Mouse (Mus musculus) mouse embryonic stem cell (cell line): Measurements from ENCODE around the gene Etnppl.

Experiments used
- in situ Hi-C, 2 experiments: fragments of 300-500 bp; cut with MboI; formaldehyde crosslinking; loops; 1 replicate in 1 of 2; 3 replicates in 1 of 2; pipeline ENCODE4 v1.14.3; 2019 to 2020; ENCODE audit warnings: low sequenced_read_pairs in 2 of 2, low pct_unique_long_range_greater_than_20kb in 1 of 2, mixed read lengths in 1 of 2; ENCODE audit not compliant: unreplicated experiment in 1 of 2

Gene Etnppl

DNA sequence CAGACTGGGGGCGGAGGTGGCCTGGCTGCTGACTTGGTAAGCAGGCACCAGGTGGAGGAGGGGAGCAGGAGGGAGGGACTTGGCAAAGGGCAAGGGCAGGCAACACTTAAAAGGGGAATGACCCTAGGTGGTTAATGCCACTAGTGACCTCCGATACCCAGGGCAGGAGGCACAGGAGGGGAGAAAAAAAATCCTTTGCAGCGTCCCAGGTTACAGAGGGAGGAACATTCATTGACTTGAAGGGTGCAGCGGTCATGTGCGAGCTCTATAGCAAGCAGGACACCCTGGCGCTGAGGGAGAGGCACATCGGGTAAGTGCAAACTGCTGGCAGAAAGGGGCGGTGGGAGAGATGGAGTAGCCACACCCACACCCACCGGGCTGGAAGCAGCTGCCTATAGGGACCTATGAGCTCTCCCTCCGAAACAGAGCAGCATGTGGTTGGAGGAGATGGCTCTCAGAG lies at the start of gene Etnppl:
TSS of gene Etnppl (plus strand) at position 10 of the 460 bp plus-strand sequence.
- in situ Hi-C loops, result no loop called here

DNA sequence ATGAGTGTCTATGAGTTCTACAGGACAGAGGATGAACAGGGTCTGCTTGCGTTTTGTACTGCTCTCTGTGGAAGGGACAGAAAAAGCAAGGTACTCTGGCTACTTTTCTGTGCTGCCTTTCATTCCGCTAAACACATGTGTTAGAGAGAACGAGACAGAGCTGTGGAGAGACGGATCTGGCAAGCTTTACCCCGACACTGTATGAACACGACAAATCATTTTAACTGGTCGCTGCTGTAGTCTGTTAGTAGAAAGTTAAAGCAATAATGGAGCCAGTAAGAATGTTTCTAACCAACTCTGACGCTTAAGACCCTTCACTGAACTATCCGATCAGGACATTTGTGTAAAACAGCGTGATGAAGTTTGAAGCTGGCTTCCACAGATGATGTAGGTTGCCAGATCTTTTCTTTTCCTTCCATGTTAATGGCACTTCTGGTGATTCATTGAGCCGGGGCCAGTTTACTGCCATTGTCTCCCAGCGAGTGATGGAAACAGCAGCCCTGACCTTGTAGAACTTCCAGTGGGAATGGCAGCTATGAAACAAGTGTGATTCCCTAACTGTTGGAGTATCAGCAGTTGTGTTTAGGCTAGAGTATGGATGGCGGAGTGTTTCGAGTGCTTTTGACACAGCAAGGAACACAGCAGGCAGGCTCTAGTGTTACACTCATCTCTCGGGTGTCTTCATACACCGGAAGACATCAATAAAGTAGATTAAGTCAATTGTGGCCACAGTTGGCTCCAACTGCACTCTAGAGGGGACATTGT lies 48.7 kb upstream of the Etnppl start:
- in situ Hi-C loops, result no loop called here

DNA sequence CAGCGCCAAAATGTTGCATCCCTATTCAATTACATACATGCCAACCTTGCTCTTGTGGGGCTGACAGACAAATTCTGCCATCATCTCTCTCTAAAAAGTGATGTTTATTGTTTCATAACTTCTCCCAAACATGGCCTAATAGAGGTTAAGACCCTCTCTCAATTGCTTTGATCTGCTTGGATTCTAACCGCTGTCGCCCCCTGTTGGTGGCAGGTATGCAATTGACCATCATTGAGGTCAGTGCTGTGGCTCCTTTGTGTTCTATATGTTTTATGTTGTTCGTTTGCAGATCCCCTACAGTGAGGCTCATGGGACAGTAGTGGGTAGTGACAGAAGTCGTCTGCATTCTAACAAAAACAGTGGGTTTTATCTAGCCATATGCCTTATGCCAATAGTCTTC lies 44.0 kb upstream of the Etnppl start:
- in situ Hi-C loops, result no loop called here

- in situ Hi-C loops, result loop anchor here (25.0 kb wide), 2 partner anchors 462 to 487 kb away; no protein-coding TSS in a partner anchor
Measured at GRCm38 (mm10) chr3:130574652-130575051, 42.6 kb upstream of the Etnppl start.

GRCm38 (mm10) chr3:130576683-130577082 lies 40.6 kb upstream of the Etnppl start:
- in situ Hi-C loops, result loop anchor here (25.0 kb wide), 2 partner anchors 464 to 489 kb away; no protein-coding TSS in a partner anchor

DNA sequence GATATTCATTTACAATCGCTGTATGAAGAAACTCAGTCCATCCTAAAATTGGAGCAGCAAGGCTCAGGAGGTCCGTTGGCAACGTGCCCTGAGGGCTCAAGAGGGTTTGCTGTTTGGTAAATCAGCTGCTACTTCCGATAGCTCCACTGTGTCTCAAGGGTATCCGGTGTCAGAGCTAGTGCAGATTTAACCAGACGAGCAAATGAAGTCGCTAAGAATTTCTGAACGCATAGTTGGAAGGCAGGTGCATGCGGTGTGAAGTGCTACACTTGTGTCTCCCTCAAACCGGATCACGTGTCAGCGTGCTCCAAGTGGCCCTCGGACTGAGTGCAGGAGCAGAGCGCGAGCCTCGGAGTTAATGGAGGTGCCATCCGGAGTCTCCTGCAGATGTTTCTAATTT lies 37.7 kb upstream of the Etnppl start:
- in situ Hi-C loops, result loop anchor here (25.0 kb wide), 2 partner anchors 467 to 492 kb away; no protein-coding TSS in a partner anchor

GRCm38 (mm10) chr3:130581577-130581976 lies 35.7 kb upstream of the Etnppl start:
- in situ Hi-C loops, result loop anchor here (25.0 kb wide), 2 partner anchors 469 to 494 kb away; no protein-coding TSS in a partner anchor

GRCm38 (mm10) chr3:130582903-130583664 lies 34.2 kb upstream of the Etnppl start:
- in situ Hi-C loops, result loop anchor here (25.0 kb wide), 2 partner anchors 471 to 496 kb away; no protein-coding TSS in a partner anchor

DNA sequence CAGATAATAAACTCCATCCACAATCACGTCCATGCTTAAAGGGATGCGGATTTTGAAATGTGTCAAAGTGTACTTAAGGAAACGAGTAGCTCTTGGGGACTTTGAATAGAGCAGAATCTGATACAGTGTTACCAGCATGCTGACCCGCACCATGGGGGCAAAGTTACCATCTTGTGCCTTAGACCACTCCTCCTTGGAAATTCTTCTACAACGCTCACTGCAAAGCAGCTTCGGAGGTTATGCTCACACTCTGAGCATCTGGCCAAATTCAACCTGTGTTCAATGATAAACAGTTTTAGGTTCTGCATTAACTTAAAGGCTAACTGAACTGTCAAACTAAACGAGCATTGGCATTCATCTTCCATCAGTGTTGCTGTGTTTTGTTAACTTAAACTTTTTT lies 33.2 kb upstream of the Etnppl start:
- in situ Hi-C loops, result loop anchor here (25.0 kb wide), 2 partner anchors 472 to 497 kb away; no protein-coding TSS in a partner anchor

- in situ Hi-C loops, result loop anchor here (25.0 kb wide), 2 partner anchors 483 to 508 kb away; no protein-coding TSS in a partner anchor
Measured at GRCm38 (mm10) chr3:130595050-130595449, 22.2 kb upstream of the Etnppl start.

- in situ Hi-C loops, result no loop called here
Measured at GRCm38 (mm10) chr3:130601491-130601890, 15.8 kb upstream of the Etnppl start.

DNA sequence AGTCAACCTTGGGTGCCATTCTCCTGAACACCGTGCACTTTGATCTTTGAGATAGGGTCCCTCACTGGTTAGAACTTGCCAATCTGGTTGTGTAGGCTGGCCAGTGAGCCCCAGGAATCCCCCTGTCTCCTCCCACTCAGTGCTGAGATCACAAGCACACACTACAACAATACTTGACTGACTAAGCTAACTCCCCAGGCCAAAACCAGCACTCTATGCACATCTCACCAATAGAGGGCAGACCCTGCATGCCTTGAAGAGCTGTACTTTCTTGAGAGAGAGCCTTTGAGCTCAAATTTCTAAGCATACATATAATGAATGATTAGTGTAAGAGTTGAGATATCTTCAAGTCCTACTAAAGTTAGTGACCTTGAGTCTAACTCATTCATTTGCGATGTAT lies 9.3 kb upstream of the Etnppl start:
- in situ Hi-C loops, result no loop called here

DNA sequence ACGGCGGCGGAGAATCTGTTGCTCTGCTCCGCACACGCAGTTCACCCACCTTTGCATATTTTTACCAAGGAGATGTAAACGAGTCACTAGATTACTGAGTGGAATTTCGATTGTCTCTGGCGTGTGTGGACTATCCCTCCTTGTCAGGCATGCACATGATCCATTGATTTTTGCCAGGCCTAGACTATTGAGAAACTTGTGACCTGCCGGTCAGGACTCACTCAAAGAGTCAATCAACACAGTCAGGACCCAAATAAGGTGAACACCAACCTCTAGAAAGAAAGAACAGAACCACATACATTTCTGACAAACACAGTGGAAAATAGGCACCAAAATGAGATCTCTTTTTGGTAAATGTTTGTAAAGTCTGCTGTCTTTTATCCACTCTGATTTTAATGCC lies 2.8 kb upstream of the Etnppl start:
- in situ Hi-C loops, result no loop called here

- in situ Hi-C loops, result no loop called here
Measured at GRCm38 (mm10) chr3:130615625-130616024, 1.6 kb upstream of the Etnppl start.

- in situ Hi-C loops, result no loop called here
Measured at GRCm38 (mm10) chr3:130620517-130621146, 3.4 kb downstream of the Etnppl start.

- in situ Hi-C loops, result no loop called here
Measured at GRCm38 (mm10) chr3:130628358-130628757, 11.1 kb downstream of the Etnppl start.

DNA sequence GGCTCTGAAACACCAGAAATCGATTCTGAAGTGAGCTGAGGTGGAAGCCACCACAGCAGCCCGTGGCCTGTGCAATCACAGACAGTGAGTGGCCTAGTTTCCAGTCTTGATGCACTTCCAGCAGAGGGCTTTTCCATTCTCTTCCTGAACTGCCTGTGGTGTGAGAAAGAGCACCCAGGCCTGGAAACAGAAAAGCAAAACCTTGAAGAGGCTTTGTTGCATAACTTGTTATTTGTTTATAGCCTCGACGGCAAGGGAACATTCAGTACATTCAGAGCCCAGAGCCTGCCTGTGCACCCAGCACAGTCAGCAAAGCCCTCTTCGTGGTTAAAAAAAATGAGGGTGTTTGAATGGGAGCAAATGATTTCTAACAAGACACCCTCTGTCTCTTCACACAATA lies 16.6 kb downstream of the Etnppl start:
- in situ Hi-C loops, result no loop called here

DNA sequence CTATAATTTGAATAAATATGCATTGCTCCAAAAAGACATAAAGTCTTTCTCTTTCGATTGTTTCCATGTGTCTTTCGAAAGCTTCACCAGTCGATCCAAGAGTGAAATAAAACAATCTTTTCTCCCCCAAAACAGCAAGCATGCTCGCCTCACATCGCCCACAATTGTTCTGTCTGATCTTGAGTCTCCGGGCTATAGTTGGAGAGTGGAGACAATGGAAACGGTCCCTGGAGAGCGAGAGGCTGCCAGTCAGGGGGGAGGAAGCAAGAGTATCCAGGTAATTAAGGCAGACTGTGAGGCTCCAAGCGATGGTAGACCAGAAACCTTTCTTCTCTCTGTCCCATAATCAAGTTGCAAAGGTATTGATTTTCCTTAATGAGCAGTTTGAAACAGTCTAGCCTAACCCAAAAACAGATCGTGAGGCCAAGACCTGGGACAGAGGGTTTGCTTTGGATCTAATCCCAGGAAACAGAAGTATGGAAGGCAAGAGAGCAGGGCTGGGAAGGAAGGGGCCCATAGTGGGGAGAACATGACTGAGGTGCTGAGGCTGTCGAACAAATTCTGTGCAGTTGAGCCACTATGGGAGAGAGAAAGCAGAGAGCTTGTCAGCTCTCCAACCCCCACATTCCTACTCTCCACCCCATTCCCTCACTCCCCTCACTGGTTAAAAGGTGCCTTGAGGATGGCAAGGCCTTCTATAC lies 29.0 kb downstream of the Etnppl start:
- in situ Hi-C loops, result no loop called here
